11 mouse cellular contexts compared by ENCODE assay signal in the genomic region with DNA sequence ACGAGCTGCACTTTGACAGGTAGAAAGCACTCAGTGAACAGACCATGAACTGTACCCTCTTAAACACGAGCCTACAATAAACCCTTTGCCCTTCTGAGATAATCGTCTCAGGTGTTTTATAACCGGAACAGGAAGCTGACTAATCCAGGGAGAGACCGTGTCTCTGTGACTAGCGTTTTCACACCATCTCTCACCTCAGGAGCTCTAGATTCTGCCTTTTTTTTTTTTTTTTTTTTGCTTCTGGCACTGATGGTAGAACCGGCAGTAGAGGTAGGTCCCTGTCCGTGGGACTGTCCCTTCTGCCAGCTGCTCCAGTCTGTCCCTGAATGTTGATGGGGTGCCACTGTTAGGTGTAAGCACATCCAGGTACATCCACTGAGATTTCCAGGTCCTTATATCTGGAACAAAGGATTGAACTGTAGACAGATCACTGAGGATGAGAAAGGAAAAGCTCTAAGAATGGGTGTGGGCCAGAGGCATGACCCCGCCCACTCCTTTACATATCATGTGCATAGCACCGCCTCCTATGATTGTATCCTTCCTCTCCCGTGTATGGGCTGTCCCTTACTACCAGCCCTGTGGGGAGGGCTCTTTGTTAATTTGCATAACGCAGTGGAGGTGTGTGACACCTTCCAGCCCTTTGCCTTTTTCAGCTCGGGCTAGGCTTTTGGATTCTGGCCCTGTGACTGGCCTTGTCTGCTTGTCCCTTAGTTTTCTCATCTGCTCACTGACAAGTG.
DNase-seq lines count a peak whose midpoint lies in the region; ATAC-seq lines count a peak whose summit lies in the region.
"Had no signal": no experiment of that assay in that cellular context is flagged by ENCODE, and none has a peak within 500 bp of the region (broad histone marks: within the 10 kb centered on the region; RNA-seq: fewer than 3 reads in every experiment).

No protein-coding gene starts in this region.

- 39% methylated on average over 13 of the region's 13 CpGs for WGBS in liver, embryonic 13.5 days (ENCODE audit: insufficient replicate concordance)

- 0 out of 2 replicates have a peak, but pooled peaks have one; percentile 8 for ATAC-seq in common myeloid progenitor, adult 5-6 weeks (replicated peaks; ENCODE audit: low read depth, poor library complexity, severe bottlenecking)
- ATAC-seq in liver, embryonic 13.5 days (ENCODE audit: low read depth), result peak; percentile 89

- H3K36me3 ChIP-seq in liver, embryonic 13.5 days, result no peaks in the 10 kb centered on the region
- H3K36me3 ChIP-seq: embryonic facial prominence, embryonic 15.5 days had no signal

- 0 out of 2 replicates have a peak, but pooled peaks cover 14% of the 10 kb centered on the region for H3K27me3 ChIP-seq in liver, embryonic 13.5 days
- H3K27me3 ChIP-seq: embryonic facial prominence, embryonic 15.5 days had no signal

- no peak overlapping the region for H3K9ac ChIP-seq in liver, embryonic 13.5 days
- H3K9ac ChIP-seq: embryonic facial prominence, embryonic 15.5 days had no signal

- no peak overlapping the region for H3K4me2 ChIP-seq in liver, embryonic 13.5 days
- H3K4me2 ChIP-seq: embryonic facial prominence, embryonic 15.5 days had no signal

- H3K27ac ChIP-seq in liver, embryonic 13.5 days, result no peak overlapping the region
- H3K27ac ChIP-seq: embryonic facial prominence, embryonic 15.5 days; macrophage had no signal

- H3K4me3 ChIP-seq in liver, embryonic 13.5 days (replicated peaks), result no peak overlapping the region
- H3K4me3 ChIP-seq: embryonic facial prominence, embryonic 15.5 days had no signal

- DNase-seq in thymus, postnatal 14 days, result peak; percentile 20
- no peak for DNase-seq in thymus, adult 18-20 months
- peak; percentile 42 for DNase-seq in liver, embryonic 13.5 days
- DNase-seq in cerebellum, adult 8-10 months, result no peak
- DNase-seq in right cerebral cortex, postnatal 25 days, result no peak
- no peak for DNase-seq in gastrocnemius, postnatal 25 days
- DNase-seq: adrenal gland, postnatal 10 days; thymus, postnatal 4 days had no signal

- no peaks in the 10 kb centered on the region for H3K9me3 ChIP-seq in liver, embryonic 13.5 days (replicated peaks)
- H3K9me3 ChIP-seq: embryonic facial prominence, embryonic 15.5 days had no signal

- peaks cover 12% of the 10 kb centered on the region for H3K4me1 ChIP-seq in liver, embryonic 13.5 days (replicated peaks)
- H3K4me1 ChIP-seq: embryonic facial prominence, embryonic 15.5 days had no signal

Comparison
In these comparisons a context has a peak if more than half of its experiments do, and no peak if none do; other contexts are left out.
1. DNase-seq: peak in thymus, postnatal 14 days (single experiment) and liver, embryonic 13.5 days (single experiment); none in thymus, adult 18-20 months (0 of 2), cerebellum, adult 8-10 months (single experiment), right cerebral cortex, postnatal 25 days (single experiment) and gastrocnemius, postnatal 25 days (single experiment).